Mouse (Mus musculus) C2C12 (cell line): ENCODE data around the gene Sel1l3. TPM values are rescaled to one million over a fixed set of nuclear protein-coding genes. Genes with fewer than 3 reads are reported as not detected.

ENCODE experiments used
- H3K27me3 ChIP-seq: one replicate; pipeline ENCODE4 v1.6.1; 2011; ENCODE audit not compliant: control insufficient read depth, insufficient read depth, insufficient read length
- H3K36me3 ChIP-seq: one replicate; pipeline ENCODE4 v1.6.1; 2011; ENCODE audit not compliant: control insufficient read depth, insufficient read depth
- H3K4me3 ChIP-seq: one replicate; pipeline ENCODE4 v1.5.1; 2011; ENCODE audit warnings: mild to moderate bottlenecking, control low read depth; ENCODE audit not compliant: poor library complexity, insufficient read depth, severe bottlenecking
- H3K79me2 ChIP-seq: one replicate; pipeline ENCODE4 v1.6.1; 2011; ENCODE audit not compliant: control insufficient read depth, insufficient read depth
- H3K79me3 ChIP-seq: one replicate; pipeline ENCODE4 v1.6.1; 2011; ENCODE audit warnings: low read depth, control low read depth
- H3ac ChIP-seq: one replicate; pipeline ENCODE3; 2011; ENCODE audit warnings: low read depth; ENCODE audit not compliant: control insufficient read depth, insufficient read length
- CEBPB ChIP-seq: IDR thresholded peaks from one replicate; pipeline ENCODE4 v1.6.1; 2011; ENCODE audit warnings: low read depth, mild to moderate bottlenecking, control low read depth, moderate library complexity
- CTCF ChIP-seq: IDR thresholded peaks from one replicate; pipeline ENCODE4 v1.5.1; 2011; ENCODE audit not compliant: control insufficient read depth, insufficient read depth, insufficient read length
- FOSL1 ChIP-seq: IDR thresholded peaks from one replicate; pipeline ENCODE4 v1.8.0; 2011; ENCODE audit warnings: mild to moderate bottlenecking, low read length; ENCODE audit not compliant: poor library complexity, insufficient read depth, severe bottlenecking
- MAX ChIP-seq: IDR thresholded peaks from one replicate; pipeline ENCODE4 v1.6.1; 2011; ENCODE audit warnings: mild to moderate bottlenecking, control low read depth
- MYOD1 ChIP-seq: IDR thresholded peaks from one replicate; pipeline ENCODE4 v1.6.1; 2011; ENCODE audit warnings: low read depth; ENCODE audit not compliant: control insufficient read depth, insufficient read length
- MYOG ChIP-seq: IDR thresholded peaks from one replicate; pipeline ENCODE4 v1.6.1; 2011; ENCODE audit not compliant: control insufficient read depth, insufficient read length; ENCODE audit errors: extremely low read depth
- USF1 ChIP-seq: IDR thresholded peaks from one replicate; pipeline ENCODE4 v1.6.1; 2011; ENCODE audit warnings: low read depth, mild to moderate bottlenecking, control low read depth, moderate library complexity
- polyA plus RNA-seq: library from polyadenylated mRNA; unstranded; fragments of >200 nt; fragmentation: generic; extraction: Trizol; gene quantifications from one replicate; pipeline ENCODE4 v1.2.1, GENCODE M21; 2012; ENCODE audit warnings: missing spikeins

Sel1l3 gene
- polyA plus RNA-seq, 1 experiment: not detected

DNA sequence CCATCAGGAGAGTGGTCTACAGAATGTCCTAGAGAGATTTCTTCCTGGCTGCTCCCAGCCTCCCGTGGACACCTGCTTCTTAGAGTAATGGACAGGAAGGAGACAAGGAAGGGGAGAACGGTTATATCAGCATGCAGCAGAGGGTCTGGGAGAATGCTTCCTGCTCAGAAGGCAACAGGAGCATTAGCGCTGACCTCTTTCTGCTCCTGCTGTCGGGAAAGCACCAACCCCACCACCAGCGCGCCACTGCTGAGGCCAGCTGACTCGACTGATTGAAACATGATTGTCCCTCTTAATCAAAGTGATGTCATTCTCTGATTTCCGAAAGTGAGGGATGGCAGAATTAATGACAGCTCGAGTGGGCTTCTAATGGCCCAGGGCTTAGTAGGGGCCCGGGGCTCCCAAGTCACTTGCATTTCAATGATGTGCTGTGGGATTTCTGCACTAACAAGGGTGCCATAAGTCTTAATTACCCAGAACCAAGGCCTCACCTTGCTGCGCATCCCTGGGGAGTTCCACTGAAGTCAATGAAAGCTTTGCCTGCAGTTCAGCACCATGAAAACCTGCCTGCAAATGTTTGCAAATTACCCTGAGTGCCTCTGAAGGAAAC lies 26.2 kb upstream of the Sel1l3 start:
- TF ChIP-seq MYOD1 (no peak), USF1 (no peak), CEBPB (no peak), MAX (no peak), CTCF (no peak)
- Histone ChIP-seq H3ac (no peak overlapping the region), H3K36me3 (no peaks in the 10 kb centered on the region), H3K27me3 (peaks cover 3% of the 10 kb centered on the region), H3K79me3 (no peaks in the 10 kb centered on the region), H3K4me3 (no peak overlapping the region), H3K79me2 (no peaks in the 10 kb centered on the region)

DNA sequence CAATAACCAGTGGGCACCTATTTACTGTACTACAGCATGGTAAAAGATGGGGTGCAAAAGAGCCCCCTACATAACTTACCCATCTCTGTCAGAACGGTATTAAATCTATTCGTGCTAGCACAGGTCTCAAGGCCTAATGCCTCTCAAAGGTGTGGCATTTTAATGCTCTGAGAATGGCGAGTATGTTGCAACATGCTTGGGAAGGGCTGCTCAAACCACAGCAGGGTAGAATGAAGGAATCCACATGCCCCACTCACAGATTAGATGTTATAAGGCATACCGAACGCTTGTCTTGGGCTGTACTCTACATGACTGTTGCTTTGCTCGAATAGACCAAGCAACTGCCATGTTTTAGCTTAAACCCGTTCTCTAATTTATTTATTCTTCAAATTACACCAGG lies 25.5 kb upstream of the Sel1l3 start:
- H3K79me3 ChIP-seq: no peaks in the 10 kb centered on the region
- TF ChIP-seq FOSL1 (no peak), CEBPB (peak; percentile 5)
- peaks cover 3% of the 10 kb centered on the region for H3K27me3 ChIP-seq
- H3ac ChIP-seq: no peak overlapping the region
- no peak overlapping the region for H3K4me3 ChIP-seq
- no peaks in the 10 kb centered on the region for H3K36me3 ChIP-seq
- H3K79me2 ChIP-seq: no peaks in the 10 kb centered on the region

GRCm38 (mm10) chr5:53238761-53239160 lies 25.0 kb upstream of the Sel1l3 start:
- H3K4me3 ChIP-seq: no peak overlapping the region
- no peaks in the 10 kb centered on the region for H3K79me2 ChIP-seq
- no peaks in the 10 kb centered on the region for H3K36me3 ChIP-seq
- H3ac ChIP-seq: no peak overlapping the region
- peaks cover 3% of the 10 kb centered on the region for H3K27me3 ChIP-seq
- TF ChIP-seq USF1: no peak
- TF ChIP-seq MYOD1: no peak
- TF ChIP-seq MAX: no peak
- TF ChIP-seq CEBPB: no peak
- no peaks in the 10 kb centered on the region for H3K79me3 ChIP-seq

GRCm38 (mm10) chr5:53236749-53237148 lies 23.0 kb upstream of the Sel1l3 start:
- no peak overlapping the region for H3K4me3 ChIP-seq
- peaks cover 4% of the 10 kb centered on the region for H3K27me3 ChIP-seq
- H3K79me3 ChIP-seq: no peaks in the 10 kb centered on the region
- no peaks in the 10 kb centered on the region for H3K36me3 ChIP-seq
- H3ac ChIP-seq: no peak overlapping the region
- H3K79me2 ChIP-seq: no peaks in the 10 kb centered on the region
- no peak for TF ChIP-seq MYOG
- TF ChIP-seq CEBPB: no peak
- no peak for TF ChIP-seq USF1
- no peak for TF ChIP-seq CTCF
- no peak for TF ChIP-seq FOSL1
- TF ChIP-seq MYOD1: no peak
- TF ChIP-seq MAX: no peak

DNA sequence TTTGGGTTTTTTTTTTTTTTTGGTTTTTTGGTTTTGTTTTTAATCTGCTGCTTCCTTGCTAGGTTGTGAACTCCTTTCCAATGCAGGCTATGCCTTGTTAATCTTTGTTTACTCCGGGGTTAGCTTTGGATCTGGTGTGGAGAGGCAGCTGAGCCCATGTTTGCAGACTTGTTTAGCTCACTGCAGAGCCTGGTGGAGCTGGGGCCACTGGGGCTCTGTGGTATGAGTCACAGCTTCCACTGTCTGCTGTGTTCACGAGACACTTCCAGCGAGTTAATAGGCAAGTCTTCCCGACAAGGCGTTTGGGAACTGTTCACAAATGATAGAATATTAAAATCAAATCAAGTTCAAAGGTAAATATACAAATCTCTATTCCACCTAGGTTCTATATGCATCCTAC lies 22.4 kb upstream of the Sel1l3 start:
- H3K79me2 ChIP-seq: no peaks in the 10 kb centered on the region
- no peaks in the 10 kb centered on the region for H3K36me3 ChIP-seq
- no peak overlapping the region for H3ac ChIP-seq
- H3K27me3 ChIP-seq: peaks cover 7% of the 10 kb centered on the region
- no peaks in the 10 kb centered on the region for H3K79me3 ChIP-seq
- TF ChIP-seq MYOG (no peak), FOSL1 (no peak), MAX (no peak), MYOD1 (no peak), CEBPB (no peak), CTCF (no peak), USF1 (no peak)
- no peak overlapping the region for H3K4me3 ChIP-seq

DNA sequence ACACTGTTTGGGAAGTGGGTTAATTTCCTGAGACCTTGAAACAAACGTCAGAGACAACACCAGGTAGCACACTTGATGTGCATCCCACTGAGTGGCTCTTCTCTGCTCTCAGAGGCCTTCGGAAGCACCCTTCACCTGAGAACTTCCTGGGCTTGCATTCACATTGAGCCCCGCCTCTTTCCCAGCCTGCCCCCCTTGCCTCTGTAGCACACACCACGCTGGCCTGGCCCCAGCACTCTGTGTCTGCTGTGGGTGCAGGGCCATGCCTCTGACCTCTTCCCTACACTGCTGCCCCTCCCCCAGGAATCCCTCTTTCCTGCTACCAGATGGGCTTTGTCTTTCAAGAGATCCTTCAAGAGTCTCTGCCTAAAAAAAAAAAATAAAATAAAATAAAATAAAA lies 21.8 kb upstream of the Sel1l3 start:
- peaks cover 9% of the 10 kb centered on the region for H3K27me3 ChIP-seq
- no peaks in the 10 kb centered on the region for H3K79me2 ChIP-seq
- H3ac ChIP-seq: no peak overlapping the region
- H3K4me3 ChIP-seq: no peak overlapping the region
- H3K79me3 ChIP-seq: no peaks in the 10 kb centered on the region
- TF ChIP-seq MYOD1: no peak
- TF ChIP-seq CEBPB: no peak
- TF ChIP-seq MAX: no peak
- TF ChIP-seq USF1: no peak
- TF ChIP-seq MYOG: no peak
- H3K36me3 ChIP-seq: no peaks in the 10 kb centered on the region
